Mouse (Mus musculus) hindbrain, postnatal 0 days (tissue): Measurements from ENCODE around the gene Ascc1. TPM values are rescaled to one million over a fixed set of nuclear protein-coding genes. Genes with fewer than 3 reads are reported as not detected.

Experiments used
- ATAC-seq: fragments of 200-750 bp; cut with Nextera tagmentation; 2 replicates; pipeline ENCODE4 v1.8.0; 2017; ENCODE audit warnings: mild to moderate bottlenecking, moderate TSS enrichment, moderate library complexity
- DNase-seq: peaks from one replicate; pipeline ENCODE4 v3.0.0-alpha.2; 2015; ENCODE audit warnings: low spot score
- H3K27ac ChIP-seq: fragments of 300-500 bp; sonication (generic); 2 replicates; pipeline ENCODE4 v1.5.1; 2014; ENCODE audit warnings: mild to moderate bottlenecking
- H3K27me3 ChIP-seq: fragments of 300-500 bp; sonication (generic); 2 replicates; pipeline ENCODE4 v1.6.1; 2014; ENCODE audit warnings: low read length, mixed read lengths; ENCODE audit not compliant: insufficient read depth
- H3K36me3 ChIP-seq: fragments of 300-500 bp; sonication (generic); 2 replicates; pipeline ENCODE4 v1.6.1; 2014; ENCODE audit warnings: low read length, mixed read lengths; ENCODE audit not compliant: insufficient read depth
- H3K4me1 ChIP-seq: fragments of 300-500 bp; sonication (generic); 2 replicates; pipeline ENCODE4 v1.6.1; 2014; ENCODE audit warnings: antibody characterized with exemption, low read length, mixed read lengths; ENCODE audit not compliant: insufficient read depth
- H3K4me2 ChIP-seq: fragments of 300-500 bp; sonication (generic); 2 replicates; pipeline ENCODE4 v1.6.1; 2014; ENCODE audit warnings: low read depth, mild to moderate bottlenecking, low read length, moderate library complexity, mixed read lengths
- H3K4me3 ChIP-seq: fragments of 300-500 bp; sonication (generic); 2 replicates; pipeline ENCODE4 v1.5.1; 2014; ENCODE audit warnings: low read length
- H3K9ac ChIP-seq: fragments of 300-500 bp; sonication (generic); replicated peaks from 2 replicates; pipeline ENCODE4 v1.6.1; 2014; ENCODE audit warnings: mild to moderate bottlenecking, low read length, moderate library complexity, mixed read lengths
- H3K9me3 ChIP-seq: fragments of 300-500 bp; sonication (generic); 2 replicates; pipeline ENCODE4 v1.6.1; 2016; ENCODE audit warnings: low read length, mixed read lengths
- CTCF ChIP-seq: IDR thresholded peaks from 2 replicates; pipeline ENCODE4 v1.5.1; 2016; ENCODE audit warnings: antibody characterized with exemption, control low read depth, low read depth
- WGBS: fragments of 180-500 bp; shearing (Covaris S2); extraction: QIAGEN DNeasy Blood & Tissue Kit; methylation state at CpG from one replicate; pipeline ENCODE4 v1.1.7; 2014; 5-methylcytosine and 5-hydroxymethylcytosine counted together
- polyA plus RNA-seq: library from polyadenylated mRNA; unstranded; fragments of >200 nt; fragmentation: Nextera tagmentation; extraction: Ambion mirVana; gene quantifications from 2 replicates; pipeline ENCODE4 v1.2.1, GENCODE M21; 2015
- total RNA-seq: library from RNA; depleted of rRNA; stranded (reverse); fragments of >200 nt; gene quantifications from 2 replicates; pipeline ENCODE4 v1.2.3, GENCODE M21; 2014

The Ascc1 gene
- total and polyA plus RNA-seq, 2 experiments from 2014 or later: 11.5 to 41.8 TPM

- Histone ChIP-seq H3K4me2 (peak overlapping the region; percentile 50), H3K27me3 (no peaks in the 10 kb centered on the region), H3K4me3 (0 out of 2 replicates have a peak overlapping the region, but pooled peaks have one; percentile 8), H3K27ac (peak overlapping the region; percentile 78), H3K36me3 (no peaks in the 10 kb centered on the region), H3K9me3 (no peaks in the 10 kb centered on the region), H3K4me1 (peaks cover 24% of the 10 kb centered on the region), H3K9ac (peak overlapping the region; percentile 17; the same call in 1 of the 2 replicates)
- 5% methylated on average over 14 of the region's 14 CpGs for WGBS
- peak; percentile 94 for DNase-seq
- peak; percentile 25; the same call in 1 of the 2 replicates for TF ChIP-seq CTCF
- ATAC-seq: peak; percentile 89
These were observed 113.0 kb downstream of the Ascc1 start for GRCm38 (mm10) chr10:60115345-60116185.

- Histone ChIP-seq H3K9me3 (no peaks in the 10 kb centered on the region), H3K4me3 (no peak overlapping the region), H3K36me3 (no peaks in the 10 kb centered on the region), H3K9ac (peak overlapping the region; percentile 9; the same call in 1 of the 2 replicates), H3K27ac (no peak overlapping the region), H3K27me3 (no peaks in the 10 kb centered on the region), H3K4me2 (no peak overlapping the region), H3K4me1 (peaks cover 23% of the 10 kb centered on the region)
- DNase-seq (no peak), ATAC-seq (no peak)
- no peak for TF ChIP-seq CTCF
- WGBS: 58% methylated on average over 4 of the region's 4 CpGs
These were observed 114.4 kb downstream of the Ascc1 start for GRCm38 (mm10) chr10:60116997-60117396.

GRCm38 (mm10) chr10:60118464-60118863 lies 115.9 kb downstream of the Ascc1 start:
- TF ChIP-seq CTCF: no peak
- no peak for DNase-seq
- Histone ChIP-seq H3K4me3 (no peak overlapping the region), H3K9me3 (no peaks in the 10 kb centered on the region), H3K4me2 (no peak overlapping the region), H3K27ac (no peak overlapping the region), H3K36me3 (peaks cover 1% of the 10 kb centered on the region; the same call in 1 of the 2 replicates), H3K9ac (no peak overlapping the region), H3K4me1 (peaks cover 23% of the 10 kb centered on the region), H3K27me3 (no peaks in the 10 kb centered on the region)
- WGBS: 70% methylated on average over 7 of the region's 7 CpGs
- no peak for ATAC-seq

DNA sequence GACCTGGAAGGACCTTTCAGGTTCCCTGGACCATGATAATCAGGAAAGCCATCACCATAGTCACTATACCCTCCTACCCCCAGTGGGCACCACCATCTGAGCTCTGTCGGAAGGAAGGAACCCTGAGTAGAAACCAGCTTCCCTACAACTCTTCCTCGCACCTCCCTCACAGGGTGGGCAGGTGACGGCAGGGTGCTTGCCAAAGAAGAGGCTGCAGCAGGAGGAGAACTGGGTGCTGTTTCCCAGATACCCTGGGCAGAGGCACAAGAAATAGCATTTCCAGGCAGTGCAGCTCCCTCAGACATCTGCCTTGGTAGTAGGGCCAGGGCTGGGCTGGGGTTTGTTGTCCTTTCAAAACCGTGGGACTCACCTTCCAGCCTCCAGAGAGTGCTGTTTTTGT lies 118.0 kb downstream of the Ascc1 start:
- Histone ChIP-seq H3K4me2 (no peak overlapping the region), H3K27ac (no peak overlapping the region), H3K4me1 (peaks cover 16% of the 10 kb centered on the region), H3K9ac (no peak overlapping the region), H3K27me3 (no peaks in the 10 kb centered on the region), H3K9me3 (no peaks in the 10 kb centered on the region), H3K4me3 (no peak overlapping the region), H3K36me3 (peaks cover 9% of the 10 kb centered on the region; the same call in 1 of the 2 replicates)
- ATAC-seq: no peak
- DNase-seq: no peak
- TF ChIP-seq CTCF: no peak
- WGBS: 81% methylated on average over 4 of the region's 4 CpGs

- H3K27me3 ChIP-seq: no peaks in the 10 kb centered on the region
- DNase-seq (no peak), ATAC-seq (peak; percentile 10; the same call in 1 of the 2 replicates)
- WGBS: 67% methylated on average over 6 of the region's 6 CpGs
- no peak overlapping the region for H3K4me2 ChIP-seq
- H3K9me3 ChIP-seq: no peaks in the 10 kb centered on the region
- no peak overlapping the region for H3K4me3 ChIP-seq
- H3K27ac ChIP-seq: no peak overlapping the region
- H3K36me3 ChIP-seq: peaks cover 33% of the 10 kb centered on the region; the same call in 1 of the 2 replicates
- no peaks in the 10 kb centered on the region for H3K4me1 ChIP-seq
- TF ChIP-seq CTCF: peak; percentile 72
- no peak overlapping the region for H3K9ac ChIP-seq
These were observed 121.5 kb downstream of the Ascc1 start for GRCm38 (mm10) chr10:60124078-60124477.

DNA sequence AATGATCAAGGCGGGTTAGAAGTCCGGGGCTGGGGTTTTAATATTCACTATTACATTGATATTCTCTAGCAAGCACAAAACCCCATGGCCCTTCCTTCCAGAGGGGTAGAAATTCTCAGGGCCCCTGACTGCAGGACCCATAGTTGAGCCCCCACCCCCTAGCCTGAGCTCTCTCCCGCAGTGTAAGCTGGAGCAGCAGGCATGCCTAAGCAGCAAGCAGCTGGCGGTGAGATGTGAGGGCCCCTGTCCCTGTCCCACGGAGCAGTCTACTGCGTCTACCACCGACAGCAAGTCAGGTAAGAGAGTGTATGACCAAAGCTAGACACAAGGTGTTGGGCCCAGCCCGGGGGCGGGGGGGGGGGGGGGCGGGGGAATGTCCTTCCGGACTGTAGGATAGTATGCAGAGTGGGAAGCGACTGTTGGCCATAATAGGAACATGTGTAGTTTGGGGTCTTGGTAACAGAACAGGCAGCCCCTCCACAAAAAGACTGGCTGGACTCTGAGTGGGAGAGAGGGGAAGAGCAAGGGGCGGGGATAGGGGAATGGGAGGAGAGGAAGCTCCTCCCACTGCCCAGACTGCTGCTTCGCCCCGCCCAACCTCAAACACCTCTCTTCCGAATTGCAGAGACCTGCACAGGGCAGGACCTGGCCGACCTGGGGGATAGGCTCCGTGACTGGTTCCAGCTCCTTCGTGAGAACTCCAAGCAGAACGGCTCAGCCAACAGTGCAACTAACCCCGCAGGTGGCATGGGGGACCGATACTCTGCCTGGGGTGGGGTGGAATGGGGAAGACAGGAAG lies 123.1 kb downstream of the Ascc1 start:
- ATAC-seq (peak; percentile 16; the same call in 1 of the 2 replicates), DNase-seq (no peak)
- no peak overlapping the region for H3K4me2 ChIP-seq
- 30% methylated on average over 20 of the region's 22 CpGs for WGBS
- no peak for TF ChIP-seq CTCF
- H3K27me3 ChIP-seq: no peaks in the 10 kb centered on the region
- H3K9ac ChIP-seq: no peak overlapping the region
- H3K36me3 ChIP-seq: peaks cover 47% of the 10 kb centered on the region
- H3K9me3 ChIP-seq: no peaks in the 10 kb centered on the region
- no peaks in the 10 kb centered on the region for H3K4me1 ChIP-seq
- H3K4me3 ChIP-seq: no peak overlapping the region
- H3K27ac ChIP-seq: no peak overlapping the region
